Mouse (Mus musculus): Measurements from ENCODE around the gene Esf1. TPM values are rescaled to one million over a fixed set of nuclear protein-coding genes. Genes with fewer than 3 reads are reported as not detected.
"Not testable (repeated sequence)": the region's sequence is repeated elsewhere in the genome, so short reads cannot be mapped to it uniquely, and the experiment has no call there.

Esf1 gene
- polyA plus RNA-seq, 1 experiment from 2014 or later: 29.0 TPM

GRCm38 (mm10) chr2:140080747-140081577 lies 89.4 kb downstream of the Esf1 start:
- H3K4me1 ChIP-seq: no peaks in the 10 kb centered on the region
- H3K9ac ChIP-seq: no peak overlapping the region
- H3K9me3 ChIP-seq (replicated peaks): no peaks in the 10 kb centered on the region
- H3K4me2 ChIP-seq: no peak overlapping the region
- H3K36me3 ChIP-seq: no peaks in the 10 kb centered on the region
- H3K4me3 ChIP-seq (replicated peaks): no peak overlapping the region
- no peak for ATAC-seq (replicated peaks; ENCODE audit: low FRiP score)
- H3K27me3 ChIP-seq: no peaks in the 10 kb centered on the region
- no peak overlapping the region for H3K27ac ChIP-seq
- WGBS: 82% methylated on average over 11 of the region's 11 CpGs

DNA sequence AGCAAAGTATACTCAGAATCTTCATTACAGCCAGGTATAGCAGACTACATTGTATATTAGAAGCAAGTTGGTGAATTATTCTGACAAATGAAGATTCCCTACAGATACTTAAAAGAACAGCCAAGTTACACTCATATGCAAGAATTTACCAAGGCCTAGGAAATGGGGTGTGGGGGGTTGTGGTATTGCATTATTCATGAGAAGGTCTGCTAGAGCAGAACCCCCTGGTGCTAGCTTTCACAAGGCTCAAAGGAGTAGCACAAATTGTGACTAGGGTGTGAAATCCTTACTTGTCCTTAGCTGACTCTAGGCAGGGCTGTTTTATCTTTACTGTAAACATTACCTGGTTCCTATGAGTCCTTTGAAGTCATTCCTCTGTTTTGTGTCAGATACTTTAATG lies 91.1 kb downstream of the Esf1 start:
- not testable (repeated sequence) for H3K4me2 ChIP-seq; ATAC-seq (replicated peaks; ENCODE audit: low FRiP score); H3K36me3 ChIP-seq; H3K9me3 ChIP-seq (replicated peaks); H3K4me1 ChIP-seq; H3K27me3 ChIP-seq; H3K27ac ChIP-seq; H3K9ac ChIP-seq; H3K4me3 ChIP-seq (replicated peaks)

DNA sequence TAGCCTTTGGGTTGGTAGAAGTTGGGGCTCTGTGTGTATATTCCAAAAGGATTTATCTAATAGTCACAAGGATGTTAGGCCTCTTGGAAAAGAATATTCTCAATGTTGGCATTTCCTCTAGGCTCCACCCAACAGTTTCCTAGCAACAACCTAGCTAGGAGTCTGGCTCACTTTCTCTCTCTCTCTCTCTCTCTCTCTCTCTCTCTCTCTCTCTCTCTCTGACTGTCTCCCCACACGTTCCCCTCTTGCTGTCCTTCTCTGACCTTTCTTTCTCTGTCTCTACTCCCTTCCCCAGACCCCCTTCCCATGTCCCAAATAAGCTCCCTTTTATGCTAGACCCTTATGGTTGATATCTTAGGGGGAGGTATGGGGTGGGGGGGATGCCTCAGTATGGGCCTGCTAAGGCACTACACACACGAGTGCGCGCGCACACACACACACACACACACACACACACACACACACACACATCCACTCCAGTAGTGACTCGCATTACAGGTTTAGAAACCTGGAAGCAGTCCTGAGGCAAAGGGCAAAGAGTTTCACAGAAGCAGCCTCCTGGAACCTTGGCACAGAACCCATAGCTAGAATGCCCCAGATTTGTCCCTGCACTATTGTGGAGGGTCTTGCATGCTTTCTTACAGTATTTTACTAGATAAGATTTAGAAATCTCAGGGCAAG lies 91.6 kb downstream of the Esf1 start:
- Histone ChIP-seq H3K27me3 (no peaks in the 10 kb centered on the region), H3K4me2 (no peak overlapping the region), H3K9ac (no peak overlapping the region), H3K4me3 (replicated peaks) (no peak overlapping the region), H3K36me3 (no peaks in the 10 kb centered on the region), H3K27ac (no peak overlapping the region), H3K4me1 (no peaks in the 10 kb centered on the region), H3K9me3 (replicated peaks) (no peaks in the 10 kb centered on the region)
- 64% methylated on average over 6 of the region's 6 CpGs for WGBS
- ATAC-seq (replicated peaks; ENCODE audit: low FRiP score): no peak

DNA sequence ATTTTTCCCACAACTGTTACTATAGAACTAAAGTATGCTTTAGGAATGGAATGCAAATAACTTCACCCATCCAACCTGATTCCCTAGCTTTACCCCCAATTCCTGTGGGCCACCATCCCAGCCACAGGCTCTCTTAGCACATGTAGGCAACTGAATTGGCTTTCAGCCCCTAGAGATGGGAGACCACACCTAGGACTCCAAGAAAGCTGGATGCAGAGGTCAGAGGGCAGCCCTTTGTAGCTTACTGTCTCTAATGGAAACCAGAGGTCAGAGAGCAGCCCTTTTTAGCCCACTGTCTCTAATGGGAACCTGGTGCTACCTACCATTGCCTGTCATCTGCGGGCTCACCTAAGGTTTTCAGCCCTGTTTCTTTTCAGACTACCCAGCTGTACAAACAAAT lies 92.9 kb downstream of the Esf1 start:
- WGBS: 28% methylated on average over 1 of the region's 1 CpGs
- ATAC-seq (replicated peaks; ENCODE audit: low FRiP score): no peak
- no peak overlapping the region for H3K4me2 ChIP-seq
- no peaks in the 10 kb centered on the region for H3K27me3 ChIP-seq
- H3K27ac ChIP-seq: no peak overlapping the region
- H3K36me3 ChIP-seq: no peaks in the 10 kb centered on the region
- H3K4me3 ChIP-seq (replicated peaks): no peak overlapping the region
- no peaks in the 10 kb centered on the region for H3K4me1 ChIP-seq
- no peak overlapping the region for H3K9ac ChIP-seq
- no peaks in the 10 kb centered on the region for H3K9me3 ChIP-seq (replicated peaks)

- Histone ChIP-seq H3K9ac (no peak overlapping the region), H3K4me1 (no peaks in the 10 kb centered on the region), H3K4me3 (replicated peaks) (no peak overlapping the region), H3K4me2 (no peak overlapping the region), H3K36me3 (no peaks in the 10 kb centered on the region), H3K9me3 (replicated peaks) (no peaks in the 10 kb centered on the region), H3K27me3 (no peaks in the 10 kb centered on the region), H3K27ac (no peak overlapping the region)
- no peak for ATAC-seq (replicated peaks; ENCODE audit: low FRiP score)
- WGBS: 85% methylated on average over 3 of the region's 3 CpGs
Measured at GRCm38 (mm10) chr2:140075150-140075549, 95.2 kb downstream of the Esf1 start.

Other genes starting within 250 kb of the Esf1 start
- 21.6 and 22.0 TPM in 2 replicates for gene Tasp1, start 103.8 kb downstream of the Esf1 start, polyA plus RNA-seq (2015; fragmentation: Nextera tagmentation; extraction: Ambion mirVana)
- not detected in 2 replicates for gene Gm17374, start 18.5 kb downstream of the Esf1 start, polyA plus RNA-seq (2015; fragmentation: Nextera tagmentation; extraction: Ambion mirVana)
- gene Ndufaf5, start 85 bp upstream of the Esf1 start, polyA plus RNA-seq (2015; fragmentation: Nextera tagmentation; extraction: Ambion mirVana): 25.5 and 28.2 TPM in 2 replicates
- gene Sel1l2, start 219.1 kb upstream of the Esf1 start, polyA plus RNA-seq (2015; fragmentation: Nextera tagmentation; extraction: Ambion mirVana): not detected in 2 replicates
- 31.7 and 34.8 TPM in 2 replicates for gene Macrod2, start 224.7 kb upstream of the Esf1 start, polyA plus RNA-seq (2015; fragmentation: Nextera tagmentation; extraction: Ambion mirVana)

Data from kidney, embryonic 15.5 days (tissue).